Mouse (Mus musculus) C2C12 (cell line): ENCODE results near the gene Dhx32. TPM values are rescaled to one million over a fixed set of nuclear protein-coding genes. Genes with fewer than 3 reads are reported as not detected.
A peak's percentile ranks its signal among the peaks of the same experiment; 100 is the strongest.

Experiments used
- H3K27me3 ChIP-seq: one replicate; pipeline ENCODE4 v1.6.1; 2011; ENCODE audit not compliant: control insufficient read depth, insufficient read depth, insufficient read length
- H3K36me3 ChIP-seq: one replicate; pipeline ENCODE4 v1.6.1; 2011; ENCODE audit not compliant: control insufficient read depth, insufficient read depth
- H3K4me3 ChIP-seq: one replicate; pipeline ENCODE4 v1.5.1; 2011; ENCODE audit warnings: mild to moderate bottlenecking, control low read depth; ENCODE audit not compliant: poor library complexity, insufficient read depth, severe bottlenecking
- H3K79me2 ChIP-seq: one replicate; pipeline ENCODE4 v1.6.1; 2011; ENCODE audit not compliant: control insufficient read depth, insufficient read depth
- H3K79me3 ChIP-seq: one replicate; pipeline ENCODE4 v1.6.1; 2011; ENCODE audit warnings: low read depth, control low read depth
- H3ac ChIP-seq: one replicate; pipeline ENCODE3; 2011; ENCODE audit warnings: low read depth; ENCODE audit not compliant: control insufficient read depth, insufficient read length
- CEBPB ChIP-seq: IDR thresholded peaks from one replicate; pipeline ENCODE4 v1.6.1; 2011; ENCODE audit warnings: low read depth, mild to moderate bottlenecking, control low read depth, moderate library complexity
- CTCF ChIP-seq: IDR thresholded peaks from one replicate; pipeline ENCODE4 v1.5.1; 2011; ENCODE audit not compliant: control insufficient read depth, insufficient read depth, insufficient read length
- FOSL1 ChIP-seq: IDR thresholded peaks from one replicate; pipeline ENCODE4 v1.8.0; 2011; ENCODE audit warnings: mild to moderate bottlenecking, low read length; ENCODE audit not compliant: poor library complexity, insufficient read depth, severe bottlenecking
- MAX ChIP-seq: IDR thresholded peaks from one replicate; pipeline ENCODE4 v1.6.1; 2011; ENCODE audit warnings: mild to moderate bottlenecking, control low read depth
- MYOD1 ChIP-seq: IDR thresholded peaks from one replicate; pipeline ENCODE4 v1.6.1; 2011; ENCODE audit warnings: low read depth; ENCODE audit not compliant: control insufficient read depth, insufficient read length
- MYOG ChIP-seq: IDR thresholded peaks from one replicate; pipeline ENCODE4 v1.6.1; 2011; ENCODE audit not compliant: control insufficient read depth, insufficient read length; ENCODE audit errors: extremely low read depth
- USF1 ChIP-seq: IDR thresholded peaks from one replicate; pipeline ENCODE4 v1.6.1; 2011; ENCODE audit warnings: low read depth, mild to moderate bottlenecking, control low read depth, moderate library complexity
- polyA plus RNA-seq: library from polyadenylated mRNA; unstranded; fragments of >200 nt; fragmentation: generic; extraction: Trizol; gene quantifications from one replicate; pipeline ENCODE4 v1.2.1, GENCODE M21; 2012; ENCODE audit warnings: missing spikeins

Gene Dhx32
- polyA plus RNA-seq, 1 experiment = 27.0 TPM

DNA sequence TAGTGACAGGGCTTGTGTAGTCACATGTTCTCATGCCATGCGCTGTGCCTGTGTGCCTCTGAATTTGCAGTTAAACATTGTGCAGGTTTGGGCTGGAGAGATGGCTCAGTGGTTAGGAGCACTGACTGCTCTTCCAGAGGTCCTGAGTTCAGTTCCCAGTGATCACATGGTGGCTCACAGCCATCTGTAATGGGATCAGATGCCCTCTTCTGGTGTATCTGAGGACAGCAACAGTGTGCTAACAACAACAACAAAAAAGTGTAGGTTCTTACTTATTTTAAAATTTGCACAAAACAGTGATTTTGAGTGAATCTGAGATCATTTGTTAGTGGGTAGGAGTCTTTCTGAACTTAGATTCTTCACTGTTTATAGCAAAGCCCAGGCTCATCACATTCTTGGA is 63.9 kb downstream of the Dhx32 start:
- Histone ChIP-seq H3K79me2 (no peaks in the 10 kb centered on the region), H3K79me3 (no peaks in the 10 kb centered on the region), H3K36me3 (peaks cover 66% of the 10 kb centered on the region), H3K4me3 (no peak overlapping the region), H3K27me3 (no peaks in the 10 kb centered on the region), H3ac (no peak overlapping the region)
- peak; percentile 25 for TF ChIP-seq USF1
- no peak for TF ChIP-seq MAX

DNA sequence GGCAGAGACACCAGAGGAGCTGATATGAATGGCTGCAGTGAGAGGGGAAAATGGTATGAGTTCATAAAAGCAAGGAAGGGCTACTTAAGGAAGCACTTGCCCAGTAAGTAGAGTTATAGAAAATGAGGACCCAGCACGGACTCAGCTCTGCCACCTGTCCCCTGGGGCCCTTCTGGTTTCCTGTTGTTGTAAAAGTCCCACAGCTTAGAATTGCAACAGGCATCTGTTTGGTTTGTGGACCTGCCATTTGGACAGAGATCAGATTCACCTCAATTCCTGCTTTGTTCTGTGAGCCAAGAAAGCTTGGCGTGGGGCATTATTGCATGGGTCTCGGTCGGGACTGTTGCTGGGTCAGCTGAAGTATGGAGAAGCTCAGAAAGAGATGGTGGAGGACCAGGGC is 67.1 kb downstream of the Dhx32 start:
- Histone ChIP-seq H3K27me3 (no peaks in the 10 kb centered on the region), H3ac (no peak overlapping the region), H3K36me3 (peaks cover 64% of the 10 kb centered on the region), H3K4me3 (no peak overlapping the region), H3K79me2 (peaks cover 15% of the 10 kb centered on the region), H3K79me3 (peaks cover 4% of the 10 kb centered on the region)
- TF ChIP-seq FOSL1 = no peak
- TF ChIP-seq MAX = no peak
- TF ChIP-seq USF1 = no peak

DNA sequence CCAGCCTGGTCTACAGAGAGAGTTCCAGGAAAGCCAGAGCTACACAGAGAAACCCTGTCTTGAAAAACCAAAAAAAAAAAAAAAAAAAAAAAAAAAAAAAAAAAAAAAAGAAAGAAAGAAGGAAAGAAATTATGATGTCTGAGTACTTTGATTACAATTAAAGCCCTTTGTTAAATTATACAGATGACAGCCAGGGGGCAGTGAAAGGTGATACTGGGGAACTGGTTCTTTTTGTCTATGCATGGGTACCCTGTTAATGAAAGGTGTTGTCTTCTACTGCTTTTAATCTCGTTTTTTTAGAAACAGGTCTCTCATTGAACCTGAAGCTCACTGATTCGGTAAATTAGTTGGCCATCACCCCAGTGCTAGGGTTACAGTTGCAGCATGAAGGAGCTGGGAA is 75.2 kb downstream of the Dhx32 start:
- Histone ChIP-seq H3ac (no peak overlapping the region), H3K27me3 (no peaks in the 10 kb centered on the region), H3K79me3 (peaks cover 9% of the 10 kb centered on the region), H3K36me3 (peaks cover 8% of the 10 kb centered on the region), H3K4me3 (no peak overlapping the region), H3K79me2 (peaks cover 29% of the 10 kb centered on the region)
- TF ChIP-seq MYOD1 = no peak
- TF ChIP-seq CEBPB = no peak
- TF ChIP-seq MYOG = no peak
- no peak for TF ChIP-seq MAX
- TF ChIP-seq USF1 = no peak
- TF ChIP-seq CTCF = no peak
- TF ChIP-seq FOSL1 = no peak

DNA sequence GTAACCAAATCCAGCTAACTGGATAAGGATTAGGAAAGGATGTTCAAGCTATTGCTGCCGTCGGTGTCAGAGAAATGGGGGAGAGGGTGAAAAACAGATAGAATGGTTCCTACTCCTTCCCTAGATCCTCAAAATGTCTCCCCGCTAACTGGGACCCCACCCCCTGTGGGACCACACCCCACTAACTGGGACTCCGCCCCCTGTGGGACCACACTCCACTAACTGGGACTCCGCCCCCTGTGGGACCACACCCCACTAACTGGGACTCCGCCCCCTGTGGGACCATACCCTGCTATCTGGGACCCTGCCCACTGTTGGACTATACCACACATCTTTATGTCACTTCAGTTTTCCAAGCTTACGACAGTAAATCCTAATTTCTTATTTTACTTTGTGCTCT is 78.6 kb downstream of the Dhx32 start:
- TF ChIP-seq MYOD1 = no peak
- no peak for TF ChIP-seq MAX
- no peak for TF ChIP-seq CTCF
- TF ChIP-seq USF1 = no peak
- Histone ChIP-seq H3K79me3 (peaks cover 4% of the 10 kb centered on the region), H3K4me3 (no peak overlapping the region), H3K27me3 (no peaks in the 10 kb centered on the region), H3K79me2 (peaks cover 11% of the 10 kb centered on the region), H3ac (no peak overlapping the region), H3K36me3 (no peaks in the 10 kb centered on the region)

DNA sequence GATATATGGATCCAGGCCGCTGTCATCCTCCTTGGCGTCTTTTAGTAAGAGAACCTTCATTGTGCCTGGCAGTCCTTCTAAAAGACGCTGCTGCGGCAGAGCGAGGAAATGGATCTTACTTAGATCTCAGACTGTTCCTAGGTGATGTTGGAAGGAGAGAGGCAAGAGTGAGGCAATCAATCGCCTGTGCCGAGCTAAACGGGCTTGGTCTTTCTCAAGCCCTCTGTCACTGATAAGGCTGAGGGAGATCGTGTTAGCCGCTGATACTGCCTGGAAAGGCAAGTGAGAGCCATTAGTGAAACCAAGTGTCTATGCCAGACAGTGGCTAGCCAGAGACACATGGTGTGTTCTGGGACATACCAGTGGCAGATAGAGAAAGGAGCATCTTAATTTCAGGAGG is 80.2 kb downstream of the Dhx32 start:
- H3K27me3 ChIP-seq = no peaks in the 10 kb centered on the region
- H3K36me3 ChIP-seq = no peaks in the 10 kb centered on the region
- no peaks in the 10 kb centered on the region for H3K79me2 ChIP-seq
- TF ChIP-seq FOSL1 (no peak), MAX (no peak), USF1 (no peak), CTCF (no peak), CEBPB (no peak), MYOG (no peak), MYOD1 (no peak)
- no peak overlapping the region for H3ac ChIP-seq
- H3K4me3 ChIP-seq = no peak overlapping the region
- no peaks in the 10 kb centered on the region for H3K79me3 ChIP-seq

DNA sequence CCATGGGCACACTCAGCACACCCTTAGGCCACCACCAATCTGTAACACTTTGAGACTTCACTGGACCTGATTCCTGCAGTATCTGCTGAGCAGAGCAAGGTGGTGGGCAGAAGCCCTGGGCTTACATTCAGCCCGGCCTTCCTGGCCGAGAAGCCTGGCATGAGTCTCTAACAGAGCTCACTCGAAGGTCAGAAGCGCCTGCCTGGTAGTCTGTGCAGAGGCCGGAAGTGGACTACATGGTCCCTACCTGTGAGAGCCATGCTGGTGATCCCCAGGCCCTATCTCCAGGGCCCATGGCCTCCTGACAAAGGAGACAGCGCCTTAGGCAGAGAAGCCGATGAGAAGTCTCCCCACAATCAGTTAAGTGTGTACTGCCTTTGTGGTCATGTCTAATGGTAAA is 81.2 kb downstream of the Dhx32 start:
- H3K79me3 ChIP-seq = no peaks in the 10 kb centered on the region
- H3K27me3 ChIP-seq = no peaks in the 10 kb centered on the region
- H3ac ChIP-seq = no peak overlapping the region
- H3K79me2 ChIP-seq = no peaks in the 10 kb centered on the region
- TF ChIP-seq MAX (no peak), FOSL1 (no peak), CEBPB (no peak), MYOD1 (no peak), MYOG (no peak), USF1 (no peak), CTCF (no peak)
- H3K4me3 ChIP-seq = no peak overlapping the region
- H3K36me3 ChIP-seq = no peaks in the 10 kb centered on the region

DNA sequence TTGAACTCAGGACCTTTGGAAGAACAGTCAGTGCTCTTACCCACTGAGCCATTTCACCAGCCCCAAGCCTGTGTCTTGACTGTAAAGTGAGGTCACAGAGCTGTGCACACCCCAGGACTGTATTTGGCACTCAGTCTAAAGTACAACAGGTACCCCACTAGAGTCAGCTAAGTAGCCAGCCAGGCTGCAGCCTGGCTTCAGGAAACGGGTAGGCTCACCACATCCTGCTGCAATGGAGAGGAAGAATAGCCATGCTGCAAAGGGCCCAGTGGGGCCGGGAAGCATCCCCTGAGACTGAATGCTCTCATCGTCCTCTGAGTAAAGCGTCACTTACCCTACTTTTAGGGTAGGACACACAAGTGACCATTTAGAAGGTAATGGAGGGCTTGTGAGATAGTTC is 82.6 kb downstream of the Dhx32 start:
- H3K36me3 ChIP-seq = peaks cover 3% of the 10 kb centered on the region
- no peaks in the 10 kb centered on the region for H3K27me3 ChIP-seq

More for the DNA sequence above, 82.6 kb downstream of the Dhx32 start:
- no peak overlapping the region for H3K4me3 ChIP-seq
- H3K79me2 ChIP-seq = no peaks in the 10 kb centered on the region
- H3ac ChIP-seq = no peak overlapping the region
- no peak for TF ChIP-seq CEBPB
- TF ChIP-seq FOSL1 = no peak
- TF ChIP-seq MYOG = no peak
- no peak for TF ChIP-seq MYOD1
- no peak for TF ChIP-seq USF1
- TF ChIP-seq CTCF = no peak
- TF ChIP-seq MAX = no peak
- H3K79me3 ChIP-seq = no peaks in the 10 kb centered on the region
